Mouse (Mus musculus) thymus, adult 18-20 months (tissue): ENCODE results near the gene Shb.

Source experiments
- DNase-seq, 2 experiments: peaks; one replicate each; pipeline ENCODE4 v3.0.0; 2022; ENCODE audit warnings: mixed read lengths in 2 of 2

Gene Shb

GRCm38 (mm10) chr4:45503816-45504215 lies 28.5 kb downstream of the Shb start:
- no peak for DNase-seq

- no peak for DNase-seq
These were observed 28.9 kb downstream of the Shb start for GRCm38 (mm10) chr4:45503380-45503779.

- no peak for DNase-seq
These were observed 30.3 kb downstream of the Shb start for GRCm38 (mm10) chr4:45502002-45502401.

- no peak for DNase-seq
These were observed 31.9 kb downstream of the Shb start for GRCm38 (mm10) chr4:45500381-45500780.

GRCm38 (mm10) chr4:45499556-45499955 lies 32.7 kb downstream of the Shb start:
- DNase-seq: no peak

- DNase-seq: no peak
These were observed 33.2 kb downstream of the Shb start for GRCm38 (mm10) chr4:45499081-45499480.

- no peak for DNase-seq
These were observed 33.9 kb downstream of the Shb start for GRCm38 (mm10) chr4:45498345-45498744.

GRCm38 (mm10) chr4:45497282-45497681 lies 35.0 kb downstream of the Shb start:
- DNase-seq: no peak

GRCm38 (mm10) chr4:45495531-45496201 lies 36.6 kb downstream of the Shb start:
- DNase-seq: no peak

- DNase-seq: no peak
These were observed 38.4 kb downstream of the Shb start for GRCm38 (mm10) chr4:45493786-45494400.

- DNase-seq: no peak
These were observed 39.2 kb downstream of the Shb start for GRCm38 (mm10) chr4:45493118-45493517.

- no peak for DNase-seq
These were observed 39.6 kb downstream of the Shb start for GRCm38 (mm10) chr4:45492681-45493081.

- DNase-seq: no peak
These were observed 40.3 kb downstream of the Shb start for GRCm38 (mm10) chr4:45491685-45492601.

- no peak for DNase-seq
These were observed 41.1 kb downstream of the Shb start for GRCm38 (mm10) chr4:45491119-45491679.

- DNase-seq: no peak
These were observed 42.1 kb downstream of the Shb start for GRCm38 (mm10) chr4:45490036-45490752.

GRCm38 (mm10) chr4:45489141-45490035 lies 42.9 kb downstream of the Shb start:
- no peak for DNase-seq

GRCm38 (mm10) chr4:45487681-45488081 lies 44.6 kb downstream of the Shb start:
- DNase-seq: no peak

GRCm38 (mm10) chr4:45485024-45485423 lies 47.2 kb downstream of the Shb start:
- DNase-seq: no peak

- DNase-seq: no peak
These were observed 48.7 kb downstream of the Shb start for GRCm38 (mm10) chr4:45483271-45484245.

- DNase-seq: no peak
These were observed 50.0 kb downstream of the Shb start for GRCm38 (mm10) chr4:45482271-45482670.
